Mouse (Mus musculus): ENCODE measurements at regions not wholly inside any gene's neighbourhood (a gene's known extent, or its start where the extent isn't known, plus 50 kb on each side); places are given as distances from the start of the nearest gene placed in this dataset.

DNA sequence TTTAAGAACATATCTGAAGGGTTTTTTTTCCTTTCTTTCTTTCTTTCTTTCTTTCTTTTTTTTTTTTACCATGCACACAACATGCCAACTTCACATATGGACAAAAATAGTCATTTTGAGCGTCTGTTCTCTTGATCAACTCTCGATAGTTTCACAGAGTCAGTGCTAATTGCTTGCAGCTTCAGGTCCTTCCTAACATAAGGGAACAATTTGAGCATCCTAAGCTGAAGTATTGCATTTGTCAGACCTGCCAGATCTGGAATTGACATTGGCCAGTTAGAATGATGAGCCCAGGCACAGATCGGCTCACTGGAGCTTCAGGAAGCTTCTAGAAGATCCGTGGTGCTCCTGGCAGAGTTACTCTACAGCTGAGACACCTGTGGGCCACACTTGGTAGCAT lies 128.7 kb upstream of the Arhgap5 start:
- TF ChIP-seq CTCF (IDR thresholded peaks at IDR 0.05; ENCODE audit: borderline replicate concordance, insufficient read depth, low read length), result no peak
- no peak for TF ChIP-seq POLR2A (IDR thresholded peaks at IDR 0.05; ENCODE audit: low read depth, low read length)

All from embryonic fibroblast, embryonic 13.5 days (primary cell).